Mouse (Mus musculus) MEL (cell line): ENCODE measurements around the gene Bcar1. TPM values are rescaled to one million over a fixed set of nuclear protein-coding genes. Genes with fewer than 3 reads are reported as not detected.

ENCODE experiments used
- DNase-seq: peaks from one replicate; pipeline ENCODE4 v3.0.0; 2011; ENCODE audit warnings: low read depth, low spot score
- H3K27ac ChIP-seq: 2 replicates; pipeline ENCODE4 v1.5.1; 2012; ENCODE audit warnings: low read depth, mild to moderate bottlenecking, control low read depth, low read length, moderate library complexity; ENCODE audit not compliant: control insufficient read depth
- H3K27me3 ChIP-seq, 2 experiments: fragments of 150-350 bp in 1 of 2; sonication (generic) in 1 of 2; 2 replicates each; pipeline ENCODE4 v1.6.1; 2012; ENCODE audit warnings: low read length in 2 of 2, mild to moderate bottlenecking in 2 of 2, improper control_type of control experiment in 1 of 2, moderate library complexity in 1 of 2; ENCODE audit not compliant: insufficient read depth in 2 of 2, control insufficient read depth in 1 of 2
- H3K36me3 ChIP-seq, 2 experiments: 2 replicates each; pipeline ENCODE4 v1.6.1; 2012 to 2014; ENCODE audit warnings: low read length in 2 of 2, improper control_type of control experiment in 1 of 2, inconsistent platforms in 1 of 2, mild to moderate bottlenecking in 1 of 2; ENCODE audit not compliant: insufficient read depth in 2 of 2, control insufficient read depth in 1 of 2
- H3K4me1 ChIP-seq, 2 experiments: fragments of 150-350 bp in 1 of 2; sonication (generic) in 1 of 2; 2 replicates each; pipeline ENCODE4 v1.6.1; 2012; ENCODE audit warnings: low read length in 2 of 2, improper control_type of control experiment in 1 of 2, mild to moderate bottlenecking in 1 of 2; ENCODE audit not compliant: insufficient read depth in 2 of 2, control insufficient read depth in 1 of 2
- H3K4me3 ChIP-seq, 2 experiments: fragments of 150-350 bp in 1 of 2; sonication (generic) in 1 of 2; 2 replicates each; pipeline ENCODE4 v1.5.1; 2012; ENCODE audit warnings: low read depth in 2 of 2, low read length in 2 of 2, mild to moderate bottlenecking in 2 of 2, moderate library complexity in 2 of 2, control low read depth in 1 of 2, improper control_type of control experiment in 1 of 2; ENCODE audit not compliant: control insufficient read depth in 1 of 2, insufficient read depth in 1 of 2
- H3K79me2 ChIP-seq: 2 replicates; pipeline ENCODE4 v1.6.1; 2012; ENCODE audit warnings: mild to moderate bottlenecking, low read length, moderate library complexity; ENCODE audit not compliant: control insufficient read depth, poor library complexity, insufficient read depth
- H3K9ac ChIP-seq: 2 replicates; pipeline ENCODE4 v1.6.1; 2012; ENCODE audit warnings: low read depth, mild to moderate bottlenecking, control low read depth, low read length, moderate library complexity; ENCODE audit not compliant: control insufficient read depth, poor library complexity, severe bottlenecking
- H3K9me3 ChIP-seq: fragments of 150-350 bp; sonication (generic); replicated peaks from 2 replicates; pipeline ENCODE4 v1.6.1; 2012; ENCODE audit warnings: mild to moderate bottlenecking, low read length, improper control_type of control experiment, moderate library complexity; ENCODE audit not compliant: insufficient read depth
- BHLHE40 ChIP-seq: IDR thresholded peaks from 2 replicates; pipeline ENCODE4 v1.6.1; 2012; ENCODE audit warnings: low read depth, mild to moderate bottlenecking, inconsistent platforms, low read length, improper control_type of control experiment, borderline replicate concordance
- E2F4 ChIP-seq: IDR thresholded peaks from 2 replicates; pipeline ENCODE4 v1.6.1; 2011; ENCODE audit warnings: low read depth, low read length, improper control_type of control experiment, borderline replicate concordance
- EP300 ChIP-seq, 2 experiments: IDR thresholded peaks; 2 replicates each; pipeline ENCODE4 v1.6.1; 2011; ENCODE audit warnings: improper control_type of control experiment in 2 of 2, low read length in 2 of 2, low read depth in 1 of 2, mild to moderate bottlenecking in 1 of 2
- ETS1 ChIP-seq: IDR thresholded peaks from 2 replicates; pipeline ENCODE4 v1.6.1; 2012; ENCODE audit warnings: low read depth, mild to moderate bottlenecking, inconsistent platforms, low read length, improper control_type of control experiment, moderate library complexity
- GATA1 ChIP-seq: IDR thresholded peaks from 2 replicates; pipeline ENCODE4 v1.6.1; 2011; ENCODE audit warnings: low read depth, low read length, improper control_type of control experiment
- HCFC1 ChIP-seq: IDR thresholded peaks from 2 replicates; pipeline ENCODE4 v1.6.1; 2012; ENCODE audit warnings: low read depth, mild to moderate bottlenecking, inconsistent platforms, low read length, improper control_type of control experiment, moderate library complexity
- JUND ChIP-seq: IDR thresholded peaks from 2 replicates; pipeline ENCODE4 v1.6.1; 2011; ENCODE audit warnings: low read depth, mild to moderate bottlenecking, improper control_type of control experiment, low read length
- KAT2A ChIP-seq: conservative IDR thresholded peaks from 2 replicates; pipeline ENCODE4 v1.6.1; 2012; ENCODE audit warnings: low read depth, low read length, improper control_type of control experiment, inconsistent platforms
- MAX ChIP-seq: IDR thresholded peaks from 2 replicates; pipeline ENCODE4 v1.6.1; 2011; ENCODE audit warnings: low read length, improper control_type of control experiment
- MEF2A ChIP-seq: IDR thresholded peaks from 2 replicates; pipeline ENCODE4 v1.6.1; 2014; ENCODE audit warnings: low read depth, mild to moderate bottlenecking, inconsistent platforms, low read length, improper control_type of control experiment; ENCODE audit not compliant: poor library complexity, insufficient replicate concordance, severe bottlenecking; ENCODE audit errors: extremely low read depth
- MXI1 ChIP-seq: IDR thresholded peaks from 2 replicates; pipeline ENCODE4 v1.6.1; 2011; ENCODE audit warnings: mild to moderate bottlenecking, low read depth, low read length, improper control_type of control experiment
- NRF1 ChIP-seq: IDR thresholded peaks from 2 replicates; pipeline ENCODE4 v1.6.1; 2014; ENCODE audit warnings: low read depth, mild to moderate bottlenecking, inconsistent platforms, low read length, improper control_type of control experiment, moderate library complexity; ENCODE audit not compliant: poor library complexity, insufficient read depth, severe bottlenecking
- RAD21 ChIP-seq: IDR thresholded peaks from 2 replicates; pipeline ENCODE4 v1.6.1; 2011; ENCODE audit warnings: mild to moderate bottlenecking, low read depth, low read length, improper control_type of control experiment
- SMC3 ChIP-seq: IDR thresholded peaks from 2 replicates; pipeline ENCODE4 v1.6.1; 2011; ENCODE audit warnings: low read depth, low read length, improper control_type of control experiment
- UBTF ChIP-seq: IDR thresholded peaks from 2 replicates; pipeline ENCODE4 v1.6.1; 2012; ENCODE audit warnings: low read depth, mild to moderate bottlenecking, inconsistent platforms, low read length, improper control_type of control experiment, moderate library complexity, borderline replicate concordance; ENCODE audit not compliant: insufficient read depth
- USF1 ChIP-seq: IDR thresholded peaks from 2 replicates; pipeline ENCODE4 v1.6.1; 2014; ENCODE audit warnings: low read depth, mild to moderate bottlenecking, inconsistent platforms, low read length, improper control_type of control experiment, moderate library complexity
- ZKSCAN1 ChIP-seq: IDR thresholded peaks from 2 replicates; pipeline ENCODE4 v1.6.1; 2012; ENCODE audit warnings: low read depth, mild to moderate bottlenecking, inconsistent platforms, low read length, improper control_type of control experiment, moderate library complexity
- ZNF384 ChIP-seq: IDR thresholded peaks from 2 replicates; pipeline ENCODE4 v1.6.1; 2012; ENCODE audit warnings: low read depth, mild to moderate bottlenecking, inconsistent platforms, low read length, improper control_type of control experiment
- polyA plus RNA-seq, 2 experiments: library from polyadenylated mRNA; stranded (reverse) in 1 of 2; unstranded in 1 of 2; fragments of >175 nt in 1 of 2; fragments of >200 nt in 1 of 2; gene quantifications; 2 replicates each; pipeline versions ENCODE4 v1.2.1 to v1.2.4; 2012; ENCODE audit warnings: low replicate concordance in 2 of 2, low read depth in 1 of 2; ENCODE audit not compliant: insufficient read length in 2 of 2, insufficient read depth in 1 of 2, missing spikeins in 1 of 2
- total RNA-seq: library from RNA; depleted of rRNA; stranded (reverse); fragments of 300-350 nt; gene quantifications from 2 replicates; pipeline ENCODE4 v1.2.3, GENCODE M21; 2012

The Bcar1 gene
- total and polyA plus RNA-seq, 3 experiments, result 6.5 to 17.4 TPM; not detected in 1

DNA sequence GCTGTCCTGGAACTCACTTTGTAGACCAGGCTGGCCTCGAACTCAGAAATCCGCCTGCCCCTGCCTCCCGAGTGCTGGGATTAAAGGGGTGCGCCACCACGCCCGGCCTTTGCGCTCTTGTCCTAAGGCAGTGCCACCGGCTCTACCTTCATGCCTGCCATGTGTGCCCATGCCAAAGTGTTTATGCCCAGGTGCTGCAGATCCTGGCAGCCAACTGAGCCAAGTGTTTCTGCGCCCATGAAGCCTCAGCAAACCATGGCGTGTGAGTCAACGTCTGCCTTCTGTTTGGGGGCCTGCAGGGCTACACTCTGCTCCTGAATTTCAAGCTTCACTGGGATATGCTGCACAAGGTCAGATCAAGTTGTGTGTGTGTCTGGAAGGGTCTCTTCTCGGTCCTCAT lies 39.0 kb downstream of the Bcar1 start:
- H3K4me1 ChIP-seq, result peaks cover 3 to 13% of the 10 kb centered on the region in 2 experiments; a peak in 3 of 4 replicates
- no peak for TF ChIP-seq MEF2A
- TF ChIP-seq ETS1, result no peak
- TF ChIP-seq MXI1, result no peak
- TF ChIP-seq RAD21, result no peak
- TF ChIP-seq JUND, result no peak
- no peak for TF ChIP-seq ZNF384
- no peak for TF ChIP-seq UBTF
- TF ChIP-seq NRF1, result no peak
- H3K36me3 ChIP-seq, result peaks cover 0 to 8% of the 10 kb centered on the region in 2 experiments; a peak in 2 of 4 replicates
- no peaks in the 10 kb centered on the region for H3K27me3 ChIP-seq
- H3K79me2 ChIP-seq, result no peaks in the 10 kb centered on the region
- H3K4me3 ChIP-seq, result no peak overlapping the region
- H3K27ac ChIP-seq, result no peak overlapping the region
- H3K9ac ChIP-seq, result no peak overlapping the region
- DNase-seq, result no peak
- H3K9me3 ChIP-seq, result no peaks in the 10 kb centered on the region

DNA sequence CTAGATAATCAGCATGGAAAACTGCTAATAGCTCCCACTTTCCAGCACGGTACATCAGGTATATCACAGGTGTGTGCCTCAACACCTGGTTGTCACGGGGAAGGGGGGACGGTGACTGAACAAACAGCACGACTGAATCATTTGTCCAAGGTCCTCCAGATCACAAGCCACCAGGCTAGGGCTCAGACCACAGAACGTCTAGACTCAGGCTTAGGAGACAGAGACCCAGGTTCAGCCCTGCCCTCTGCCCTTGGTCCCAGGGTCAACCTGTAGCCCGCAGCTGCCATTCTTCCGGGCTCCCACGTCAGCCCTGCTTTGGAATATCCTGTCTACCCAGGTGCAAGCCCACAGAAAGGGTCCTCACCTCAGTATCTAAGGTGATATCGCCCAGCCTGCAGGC lies 42.2 kb downstream of the Bcar1 start:
- no peak overlapping the region for H3K4me3 ChIP-seq
- no peaks in the 10 kb centered on the region; a peak in 1 of 4 replicates for H3K27me3 ChIP-seq
- no peaks in the 10 kb centered on the region for H3K79me2 ChIP-seq
- H3K4me1 ChIP-seq, result peaks cover 3 to 13% of the 10 kb centered on the region in 2 experiments; a peak in 3 of 4 replicates
- no peak for DNase-seq
- peaks cover 0 to 8% of the 10 kb centered on the region in 2 experiments; a peak in 2 of 4 replicates for H3K36me3 ChIP-seq
- H3K27ac ChIP-seq, result no peak overlapping the region
- H3K9ac ChIP-seq, result no peak overlapping the region
- TF ChIP-seq MAX (no peak), MEF2A (no peak), BHLHE40 (no peak), SMC3 (no peak), HCFC1 (no peak), USF1 (no peak)
- no peaks in the 10 kb centered on the region for H3K9me3 ChIP-seq

DNA sequence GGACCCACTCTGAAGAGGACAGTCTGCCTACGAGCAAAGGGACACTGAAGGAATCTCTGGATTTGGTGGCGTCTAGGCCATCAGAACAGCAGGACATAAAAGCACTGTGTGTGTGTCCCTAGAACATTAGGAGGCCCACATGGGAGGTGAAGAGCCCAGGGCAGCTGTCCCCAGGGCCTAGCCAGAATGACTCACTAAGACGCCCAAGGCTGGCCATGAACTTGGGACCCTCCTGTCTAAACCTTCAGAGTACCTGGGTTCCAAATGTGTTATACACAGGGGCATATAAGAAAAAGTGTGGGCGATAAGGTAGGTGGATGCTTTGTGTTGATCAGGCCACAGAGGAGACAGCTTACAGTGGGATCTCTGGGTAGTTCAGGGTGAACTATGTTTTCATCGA lies 42.9 kb downstream of the Bcar1 start:
- H3K9ac ChIP-seq, result no peak overlapping the region
- H3K27ac ChIP-seq, result no peak overlapping the region
- TF ChIP-seq ZKSCAN1 (no peak), EP300 (IDR thresholded peaks at IDR 0.05; ENCODE audit: low read depth in 1 of 2, low read length in 2 of 2) (no peak), UBTF (no peak), KAT2A (no peak), E2F4 (no peak), SMC3 (no peak), GATA1 (no peak), MXI1 (no peak), USF1 (no peak)
- H3K79me2 ChIP-seq, result no peaks in the 10 kb centered on the region
- no peak for DNase-seq
- H3K27me3 ChIP-seq, result no peaks in the 10 kb centered on the region; a peak in 1 of 4 replicates
- peaks cover 0 to 8% of the 10 kb centered on the region in 2 experiments; a peak in 2 of 4 replicates for H3K36me3 ChIP-seq
- H3K4me1 ChIP-seq, result peaks cover 3 to 13% of the 10 kb centered on the region in 2 experiments; a peak in 3 of 4 replicates
- no peaks in the 10 kb centered on the region for H3K9me3 ChIP-seq
- H3K4me3 ChIP-seq, result no peak overlapping the region
